Mouse (Mus musculus): Measurements from ENCODE around the gene Pla1a.

DNA sequence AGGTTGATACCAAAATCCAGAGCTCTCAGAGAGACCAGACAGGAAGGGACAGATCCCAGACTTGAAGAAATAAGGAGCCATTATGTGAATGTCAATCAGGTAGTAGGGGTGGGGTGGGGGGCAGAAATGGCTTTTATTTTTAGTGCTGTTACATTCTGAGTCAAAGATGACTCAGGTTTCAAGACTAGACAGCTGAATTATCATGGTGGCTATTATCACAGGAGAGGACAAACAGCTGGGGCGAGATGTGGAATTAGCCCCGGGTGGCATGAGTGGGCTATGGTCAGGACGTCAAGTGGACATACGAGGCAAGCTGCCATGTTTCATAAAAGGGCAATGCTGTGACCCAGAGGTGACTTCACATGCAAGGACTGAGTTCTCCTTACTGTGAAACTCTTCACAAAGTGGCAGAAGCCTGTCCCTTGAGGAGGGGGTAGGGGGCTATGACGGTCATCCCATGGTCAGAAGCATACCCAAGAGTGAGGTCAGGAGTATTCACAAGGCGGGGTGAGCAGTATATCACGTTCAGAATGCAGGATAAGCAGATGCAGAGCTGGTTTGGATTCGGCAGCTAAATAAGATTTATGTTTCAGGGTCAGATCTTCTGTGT lies 43.6 kb downstream of the Pla1a start:
- TF ChIP-seq FLI1 (IDR thresholded peaks at IDR 0.05; ENCODE audit: low read length) (no peak), GATA1 (IDR thresholded peaks at IDR 0.05; ENCODE audit: borderline replicate concordance, low read length) (no peak)
